Mouse (Mus musculus) hindbrain, embryonic 16.5 days (tissue): ENCODE results near the gene Ptpdc1. TPM values are rescaled to one million over a fixed set of nuclear protein-coding genes. Genes with fewer than 3 reads are reported as not detected.

Experiments used
- ATAC-seq: fragments of 200-750 bp; cut with Nextera tagmentation; 2 replicates; pipeline ENCODE4 v1.8.0; 2017; ENCODE audit warnings: moderate TSS enrichment, moderate library complexity
- H3K27ac ChIP-seq: fragments of 300-500 bp; sonication (generic); 2 replicates; pipeline ENCODE4 v1.5.1; 2014; ENCODE audit warnings: low read depth, mild to moderate bottlenecking, control low read depth, low read length, moderate library complexity
- H3K27me3 ChIP-seq: fragments of 300-500 bp; sonication (generic); replicated peaks from 2 replicates; pipeline ENCODE4 v1.6.1; 2014; ENCODE audit warnings: low read length; ENCODE audit not compliant: control insufficient read depth, insufficient read depth
- H3K36me3 ChIP-seq: fragments of 300-500 bp; sonication (generic); 2 replicates; pipeline ENCODE4 v1.6.1; 2014; ENCODE audit warnings: mild to moderate bottlenecking, low read length, moderate library complexity, mixed read lengths; ENCODE audit not compliant: control insufficient read depth, insufficient read depth
- H3K4me1 ChIP-seq: fragments of 300-500 bp; sonication (generic); 2 replicates; pipeline ENCODE4 v1.6.1; 2014; ENCODE audit warnings: low read depth, low read length; ENCODE audit not compliant: control insufficient read depth, insufficient read depth
- H3K4me2 ChIP-seq: fragments of 300-500 bp; sonication (generic); 2 replicates; pipeline ENCODE4 v1.6.1; 2014; ENCODE audit warnings: mild to moderate bottlenecking, low read length, control low read depth, moderate library complexity
- H3K4me3 ChIP-seq: fragments of 300-500 bp; sonication (generic); 2 replicates; pipeline ENCODE4 v1.5.1; 2014; ENCODE audit warnings: mild to moderate bottlenecking, low read length, control low read depth, moderate library complexity
- H3K9ac ChIP-seq: fragments of 300-500 bp; sonication (generic); 2 replicates; pipeline ENCODE4 v1.6.1; 2014; ENCODE audit warnings: low read depth, mild to moderate bottlenecking, control low read depth, low read length, moderate library complexity
- H3K9me3 ChIP-seq: fragments of 300-500 bp; sonication (generic); 2 replicates; pipeline ENCODE4 v1.6.1; 2014; ENCODE audit warnings: mild to moderate bottlenecking, low read length, moderate library complexity; ENCODE audit not compliant: control insufficient read depth
- WGBS: fragments of 180-500 bp; shearing (Covaris S2); extraction: QIAGEN DNeasy Blood & Tissue Kit; methylation state at CpG from one replicate; pipeline ENCODE4 v1.1.7; 2014; 5-methylcytosine and 5-hydroxymethylcytosine counted together
- polyA plus RNA-seq: library from polyadenylated mRNA; unstranded; fragments of >200 nt; fragmentation: Nextera tagmentation; extraction: Ambion mirVana; gene quantifications from 2 replicates; pipeline ENCODE4 v1.2.1, GENCODE M21; 2015

The Ptpdc1 gene
- polyA plus RNA-seq, 1 experiment from 2014 or later, result 14.7 TPM

DNA sequence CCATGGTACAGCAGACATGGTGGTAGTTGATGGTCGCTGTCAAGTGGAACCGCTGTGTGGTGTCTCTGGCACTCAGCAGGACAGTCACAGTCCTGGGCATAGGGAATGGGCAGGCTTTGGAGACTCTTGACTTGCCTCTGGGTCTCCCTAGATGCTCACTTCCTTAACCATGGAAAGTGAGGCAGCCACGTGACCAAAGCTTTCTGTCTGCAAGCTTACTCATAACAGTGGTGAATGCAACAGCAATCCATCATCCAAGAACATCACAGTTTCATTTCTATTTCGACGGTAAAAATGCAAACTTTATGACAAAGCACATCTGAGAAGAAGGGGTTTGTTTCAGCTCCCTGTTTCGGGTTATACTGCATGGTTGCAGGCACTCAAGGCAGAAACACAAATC is 17.6 kb upstream of the Ptpdc1 start:
- Histone ChIP-seq H3K27ac (no peak overlapping the region), H3K4me3 (no peak overlapping the region), H3K9ac (no peak overlapping the region), H3K36me3 (no peaks in the 10 kb centered on the region), H3K27me3 (no peaks in the 10 kb centered on the region), H3K4me2 (no peak overlapping the region), H3K4me1 (no peaks in the 10 kb centered on the region), H3K9me3 (no peaks in the 10 kb centered on the region)
- WGBS, result 83% methylated on average over 6 of the region's 6 CpGs
- no peak for ATAC-seq

- Histone ChIP-seq H3K27ac (no peak overlapping the region), H3K4me2 (no peak overlapping the region), H3K27me3 (no peaks in the 10 kb centered on the region), H3K9me3 (no peaks in the 10 kb centered on the region), H3K4me3 (no peak overlapping the region), H3K4me1 (no peaks in the 10 kb centered on the region), H3K36me3 (no peaks in the 10 kb centered on the region), H3K9ac (no peak overlapping the region)
- 0 out of 2 replicates have a peak, but pooled peaks have one; percentile 42 for ATAC-seq
These were observed 14.1 kb upstream of the Ptpdc1 start for GRCm38 (mm10) chr13:48639570-48639969.

DNA sequence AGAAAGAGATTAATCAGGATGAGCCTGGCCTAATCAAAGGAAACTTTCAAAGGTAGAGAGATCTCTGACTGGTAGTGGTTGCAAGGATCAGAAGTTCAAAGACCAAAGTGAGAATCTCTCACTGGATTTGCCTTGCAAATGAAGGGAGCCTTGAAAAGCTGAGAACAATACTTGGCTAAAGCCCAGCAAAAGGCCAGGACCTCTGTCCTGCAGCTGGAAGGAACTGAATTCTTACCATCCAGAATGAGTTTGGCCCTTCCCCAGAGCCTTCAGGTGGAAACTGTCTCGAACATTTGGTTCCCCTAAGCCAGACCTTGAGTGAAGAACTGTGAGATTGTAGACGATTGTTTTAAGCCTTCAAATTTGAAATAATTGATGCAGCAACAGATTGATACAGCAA is 12.2 kb upstream of the Ptpdc1 start:
- no peaks in the 10 kb centered on the region for H3K27me3 ChIP-seq
- no peak overlapping the region for H3K4me3 ChIP-seq
- no peak for ATAC-seq
- WGBS, result 45% methylated on average over 2 of the region's 2 CpGs
- no peaks in the 10 kb centered on the region for H3K9me3 ChIP-seq
- H3K36me3 ChIP-seq, result no peaks in the 10 kb centered on the region
- H3K27ac ChIP-seq, result no peak overlapping the region
- H3K4me1 ChIP-seq, result no peaks in the 10 kb centered on the region
- H3K4me2 ChIP-seq, result no peak overlapping the region
- H3K9ac ChIP-seq, result no peak overlapping the region

GRCm38 (mm10) chr13:48631691-48632090 is 6.2 kb upstream of the Ptpdc1 start:
- Histone ChIP-seq H3K9ac (no peak overlapping the region), H3K27me3 (no peaks in the 10 kb centered on the region), H3K4me3 (no peak overlapping the region), H3K4me1 (no peaks in the 10 kb centered on the region), H3K4me2 (no peak overlapping the region), H3K27ac (no peak overlapping the region), H3K9me3 (no peaks in the 10 kb centered on the region), H3K36me3 (no peaks in the 10 kb centered on the region)
- ATAC-seq, result no peak
- 70% methylated on average over 5 of the region's 5 CpGs for WGBS

- Histone ChIP-seq H3K27me3 (no peaks in the 10 kb centered on the region), H3K9ac (peak overlapping the region; percentile 93), H3K4me1 (peaks cover 6% of the 10 kb centered on the region; the same call in 1 of the 2 replicates), H3K4me3 (peak overlapping the region; percentile 92), H3K9me3 (no peaks in the 10 kb centered on the region), H3K27ac (peak overlapping the region; percentile 94), H3K4me2 (peak overlapping the region; percentile 91), H3K36me3 (no peaks in the 10 kb centered on the region)
- no peak for ATAC-seq
- WGBS, result 2% methylated on average over 26 of the region's 26 CpGs
These were observed 481 bp downstream of the Ptpdc1 start for GRCm38 (mm10) chr13:48624968-48625398.

DNA sequence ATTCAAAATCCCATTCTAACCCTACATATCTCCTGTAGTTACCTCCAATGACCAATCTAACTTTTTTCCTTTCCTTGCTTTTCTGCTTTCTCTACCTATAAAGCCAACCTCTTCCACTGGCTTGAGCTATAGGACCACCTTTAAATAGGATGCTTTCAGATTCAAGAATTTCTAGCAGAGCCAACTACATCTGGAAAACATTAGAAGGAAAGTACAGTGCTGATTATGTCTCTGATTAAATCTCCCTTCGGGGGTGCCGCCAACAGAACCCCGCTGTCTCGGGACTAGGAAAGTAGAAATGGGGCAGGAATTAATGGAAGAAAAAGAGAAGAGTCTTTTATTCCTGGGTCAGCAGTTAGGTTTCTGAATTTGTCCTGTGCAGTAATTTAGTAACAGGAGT is 6.6 kb downstream of the Ptpdc1 start:
- Histone ChIP-seq H3K4me1 (no peaks in the 10 kb centered on the region), H3K4me3 (no peak overlapping the region), H3K36me3 (no peaks in the 10 kb centered on the region), H3K9ac (no peak overlapping the region), H3K9me3 (no peaks in the 10 kb centered on the region; the same call in 1 of the 2 replicates), H3K27me3 (no peaks in the 10 kb centered on the region), H3K27ac (no peak overlapping the region), H3K4me2 (no peak overlapping the region)
- 84% methylated on average over 4 of the region's 4 CpGs for WGBS
- ATAC-seq, result no peak

GRCm38 (mm10) chr13:48617774-48618173 is 7.7 kb downstream of the Ptpdc1 start:
- no peak overlapping the region for H3K4me3 ChIP-seq
- no peaks in the 10 kb centered on the region for H3K36me3 ChIP-seq
- H3K9me3 ChIP-seq, result no peaks in the 10 kb centered on the region; the same call in 1 of the 2 replicates
- H3K27me3 ChIP-seq, result no peaks in the 10 kb centered on the region
- ATAC-seq, result no peak
- H3K4me2 ChIP-seq, result no peak overlapping the region
- no peaks in the 10 kb centered on the region for H3K4me1 ChIP-seq
- no peak overlapping the region for H3K9ac ChIP-seq
- no peak overlapping the region for H3K27ac ChIP-seq

GRCm38 (mm10) chr13:48614525-48614924 is 10.9 kb downstream of the Ptpdc1 start:
- Histone ChIP-seq H3K27ac (no peak overlapping the region), H3K9ac (no peak overlapping the region), H3K9me3 (no peaks in the 10 kb centered on the region; the same call in 1 of the 2 replicates), H3K4me2 (no peak overlapping the region), H3K4me3 (no peak overlapping the region), H3K4me1 (no peaks in the 10 kb centered on the region), H3K27me3 (no peaks in the 10 kb centered on the region), H3K36me3 (no peaks in the 10 kb centered on the region)
- no peak for ATAC-seq
- WGBS, result 82% methylated on average over 2 of the region's 2 CpGs

DNA sequence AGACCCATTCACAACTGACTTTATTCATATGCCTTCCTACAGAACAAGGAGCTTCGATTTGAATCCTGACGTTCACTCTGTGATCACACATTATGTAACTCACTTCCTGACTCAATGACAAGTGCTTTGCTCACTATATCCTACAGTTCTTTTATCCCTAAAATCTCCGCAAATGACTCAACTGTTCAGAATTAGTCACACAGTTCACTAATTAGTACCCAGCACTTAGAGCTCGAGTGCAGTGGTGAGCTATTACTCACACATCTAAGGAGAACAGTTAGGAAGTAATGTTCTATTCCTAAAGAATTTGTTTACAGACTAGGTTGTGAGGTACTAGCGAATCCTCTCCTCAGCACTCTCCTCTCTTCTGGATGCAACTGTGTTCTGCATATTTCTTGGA is 16.4 kb downstream of the Ptpdc1 start:
- Histone ChIP-seq H3K36me3 (no peaks in the 10 kb centered on the region), H3K9me3 (no peaks in the 10 kb centered on the region), H3K4me1 (no peaks in the 10 kb centered on the region), H3K27ac (no peak overlapping the region), H3K27me3 (no peaks in the 10 kb centered on the region), H3K4me3 (no peak overlapping the region), H3K9ac (no peak overlapping the region), H3K4me2 (no peak overlapping the region)
- WGBS, result 72% methylated on average over 5 of the region's 5 CpGs
- ATAC-seq, result no peak

DNA sequence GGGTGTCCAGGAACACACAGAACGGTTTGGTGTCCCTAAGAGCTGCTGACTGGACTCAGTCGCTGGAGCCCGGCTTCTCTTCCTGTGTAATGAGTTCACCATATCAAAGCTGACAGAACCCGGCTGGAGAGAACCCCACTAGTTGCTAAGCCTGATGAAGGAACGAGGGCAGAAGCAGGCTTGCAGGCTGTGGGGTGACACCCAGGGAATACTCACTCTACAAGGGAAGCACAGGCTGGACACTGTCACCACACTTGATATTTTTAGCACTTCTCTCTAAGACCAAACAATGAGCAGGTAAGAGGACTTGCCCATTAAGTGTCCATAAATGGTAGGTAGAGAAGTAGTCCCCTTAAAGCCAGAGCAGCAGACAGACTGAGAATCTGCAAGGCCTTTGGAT is 20.9 kb downstream of the Ptpdc1 start:
- H3K27ac ChIP-seq, result no peak overlapping the region
- no peaks in the 10 kb centered on the region for H3K27me3 ChIP-seq
- H3K4me1 ChIP-seq, result no peaks in the 10 kb centered on the region
- H3K36me3 ChIP-seq, result no peaks in the 10 kb centered on the region; the same call in 1 of the 2 replicates
- WGBS, result 83% methylated on average over 5 of the region's 5 CpGs
- H3K4me2 ChIP-seq, result no peak overlapping the region
- no peak for ATAC-seq
- H3K4me3 ChIP-seq, result no peak overlapping the region
- no peaks in the 10 kb centered on the region for H3K9me3 ChIP-seq
- no peak overlapping the region for H3K9ac ChIP-seq
